Mouse (Mus musculus): ENCODE measurements around the gene Nkx2-5. TPM values are rescaled to one million over a fixed set of nuclear protein-coding genes. Genes with fewer than 3 reads are reported as not detected.

Gene Nkx2-5
- total RNA-seq, 2 experiments from 2014 or later, result not detected

DNA sequence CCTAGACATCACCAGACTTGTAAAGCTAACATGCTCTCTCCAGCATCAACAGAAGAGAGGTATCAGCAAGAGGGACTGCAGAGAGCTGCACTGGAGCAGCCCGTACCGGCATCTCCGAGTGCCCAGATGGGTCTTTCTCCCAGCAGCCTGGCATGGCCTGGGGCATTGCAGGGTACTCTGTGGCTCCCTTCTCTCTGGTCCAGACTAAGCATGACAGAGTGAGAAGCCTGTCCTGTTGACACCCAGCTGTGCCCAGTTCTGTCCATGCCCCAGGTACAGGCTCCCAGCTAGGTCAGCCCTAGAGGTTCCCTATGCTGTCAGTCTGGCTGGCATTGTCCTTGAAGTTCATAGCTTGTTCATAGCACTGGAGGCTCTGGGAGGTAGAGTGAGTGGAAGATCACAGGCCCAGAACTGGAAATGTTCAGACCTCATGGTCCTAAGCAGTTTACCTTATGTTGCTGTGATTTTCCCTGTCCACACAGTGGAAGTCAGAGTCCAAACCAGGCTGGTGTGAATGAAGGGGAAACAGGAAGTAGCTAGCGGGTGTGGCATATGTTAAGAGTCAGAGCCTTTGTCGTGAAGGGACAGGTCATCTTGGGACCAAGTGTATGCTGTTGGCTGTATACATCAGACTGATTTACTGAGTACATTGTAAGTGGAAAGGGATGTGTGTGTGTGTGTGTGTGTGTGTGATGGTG lies 51.6 kb downstream of the Nkx2-5 start:
- DNase-seq (ENCODE audit: low spot score in 2 of 2), result no peak
- intact Hi-C loops (cut with DNase I), result no loop called here

DNA sequence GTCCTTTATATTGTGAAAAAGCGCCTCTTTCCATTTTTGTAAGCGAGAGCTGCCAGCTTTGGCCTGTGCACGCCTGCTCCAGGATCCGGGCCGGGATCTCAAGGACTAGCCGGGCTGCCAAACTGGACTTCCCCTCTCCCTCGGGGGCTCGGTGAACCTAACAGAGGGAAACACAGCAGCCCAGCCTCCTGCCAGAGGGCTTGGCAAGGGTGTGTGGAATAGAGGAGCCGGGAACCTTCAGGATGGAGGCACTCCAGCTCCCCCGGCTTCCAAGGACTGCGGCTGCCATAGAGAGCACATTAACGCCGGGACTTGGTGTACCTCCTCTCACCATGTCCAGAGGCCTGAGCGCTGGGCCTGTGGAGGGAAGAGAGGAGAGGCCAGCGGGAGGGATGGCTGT lies 52.7 kb downstream of the Nkx2-5 start:
- DNase-seq (ENCODE audit: low spot score in 2 of 2), result no peak
- intact Hi-C loops (cut with DNase I), result no loop called here

DNA sequence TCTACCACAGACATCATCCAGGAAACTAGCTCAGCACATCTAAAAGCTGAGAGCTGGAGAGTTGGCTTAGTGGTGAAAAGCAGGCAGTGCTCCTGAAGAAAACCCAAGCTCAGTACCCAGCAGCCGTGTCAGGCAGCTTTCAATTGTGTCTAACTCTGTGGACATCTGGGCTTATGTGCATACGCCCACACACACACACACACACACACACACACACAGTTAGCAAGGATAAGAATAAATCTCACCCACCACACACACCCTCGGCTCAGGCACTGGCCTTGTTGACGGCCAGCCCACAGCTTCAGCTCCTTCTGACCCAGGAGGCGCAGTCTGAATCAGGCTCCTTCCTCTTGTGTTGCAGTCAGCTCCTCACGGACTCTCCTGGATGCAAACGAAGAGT lies 53.2 kb downstream of the Nkx2-5 start:
- intact Hi-C loops (cut with DNase I), result no loop called here
- DNase-seq (ENCODE audit: low spot score in 2 of 2), result peak; percentile 33 to 71

GRCm38 (mm10) chr17:26790269-26791214 lies 54.3 kb downstream of the Nkx2-5 start:
- intact Hi-C loops (cut with DNase I), result no loop called here
- DNase-seq (ENCODE audit: low spot score in 2 of 2), result no peak

DNA sequence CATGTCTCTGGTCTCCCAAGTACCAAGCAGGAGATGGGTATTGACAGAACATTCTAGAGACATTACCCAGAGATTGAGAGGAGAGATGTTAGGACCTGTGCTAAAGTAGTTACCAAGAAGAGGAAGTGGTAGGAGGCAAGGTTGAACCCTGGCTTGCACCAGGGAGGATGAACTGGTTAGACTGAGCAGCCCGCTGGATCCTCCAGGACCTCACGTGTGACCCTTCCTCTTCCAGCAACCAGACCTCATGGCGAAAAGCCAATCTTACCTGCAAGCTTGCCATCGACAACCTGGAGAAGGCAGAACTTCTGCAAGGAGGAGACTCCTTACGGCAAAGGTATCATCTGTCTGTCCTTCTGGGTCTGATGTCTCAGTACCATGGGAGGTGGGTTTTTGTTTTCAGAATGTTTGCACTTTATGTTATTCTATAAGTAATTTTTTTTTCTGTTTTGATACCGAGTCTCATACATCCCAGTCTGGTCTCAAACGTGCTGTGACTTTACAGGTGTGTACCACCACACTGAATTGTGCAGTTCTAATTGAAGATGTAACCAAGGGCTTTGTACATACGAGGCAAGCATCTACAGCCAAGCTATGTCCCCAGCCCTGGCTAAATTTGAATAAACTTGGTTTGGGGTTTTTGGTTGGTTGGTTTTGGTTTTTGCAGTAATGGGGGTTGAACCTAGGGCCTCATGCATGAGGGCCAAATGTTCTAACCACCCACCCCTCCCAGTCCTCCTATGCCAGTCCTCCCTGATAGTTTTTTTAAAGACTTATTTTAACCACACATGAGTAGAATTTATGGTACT lies 55.1 kb downstream of the Nkx2-5 start:
- DNase-seq (ENCODE audit: low spot score in 2 of 2), result no peak
- intact Hi-C loops (cut with DNase I), result no loop called here

- intact Hi-C loops (cut with DNase I), result no loop called here
- no peak for DNase-seq (ENCODE audit: low spot score in 2 of 2)
Observed at GRCm38 (mm10) chr17:26788986-26789385, 55.8 kb downstream of the Nkx2-5 start.

Other genes starting within 250 kb of the Nkx2-5 start
- gene Atp6v0e, start 181.8 kb downstream of the Nkx2-5 start, total RNA-seq (2021), result 10 to 100 TPM; 36.7 to 45.8 TPM
- gene Crebrf, start 129.4 kb downstream of the Nkx2-5 start, total RNA-seq (2021), result 10 to 100 TPM; 34.8 to 35.6 TPM
- gene Bnip1, start 63.9 kb downstream of the Nkx2-5 start, total RNA-seq (2021), result 10 to 100 TPM; 30.4 to 35.1 TPM
- 1 to 10 TPM; 2.9 to 3.3 TPM for gene Kifc5b, start 72.1 kb upstream of the Nkx2-5 start, total RNA-seq (2021)
- gene Phf1, start 88.0 kb upstream of the Nkx2-5 start, total RNA-seq (2021), result 10 to 100 TPM; 16.8 to 20.2 TPM
- 100 to 1,000 TPM; 127 to 133 TPM for gene Cuta, start 94.6 kb upstream of the Nkx2-5 start, total RNA-seq (2021)
- 100 to 1,000 TPM; 594 to 653 TPM for gene Syngap1, start 96.2 kb upstream of the Nkx2-5 start, total RNA-seq (2021)
- 10 to 100 TPM; 16.1 to 16.3 TPM for gene Zbtb9, start 128.2 kb upstream of the Nkx2-5 start, total RNA-seq (2021)
- gene Bak1, start 184.0 kb upstream of the Nkx2-5 start, total RNA-seq (2021), result 10 to 100 TPM; 25.3 to 25.4 TPM
- gene Itpr3, start 212.3 kb upstream of the Nkx2-5 start, total RNA-seq (2021), result 1 to 10 TPM; 2.2 to 2.4 TPM